Mouse (Mus musculus): ENCODE measurements around the gene Zfp536. TPM values are rescaled to one million over a fixed set of nuclear protein-coding genes. Genes with fewer than 3 reads are reported as not detected.

Zfp536 gene
- polyA plus RNA-seq, 1 experiment from 2014 or later, result 4.9 TPM

DNA sequence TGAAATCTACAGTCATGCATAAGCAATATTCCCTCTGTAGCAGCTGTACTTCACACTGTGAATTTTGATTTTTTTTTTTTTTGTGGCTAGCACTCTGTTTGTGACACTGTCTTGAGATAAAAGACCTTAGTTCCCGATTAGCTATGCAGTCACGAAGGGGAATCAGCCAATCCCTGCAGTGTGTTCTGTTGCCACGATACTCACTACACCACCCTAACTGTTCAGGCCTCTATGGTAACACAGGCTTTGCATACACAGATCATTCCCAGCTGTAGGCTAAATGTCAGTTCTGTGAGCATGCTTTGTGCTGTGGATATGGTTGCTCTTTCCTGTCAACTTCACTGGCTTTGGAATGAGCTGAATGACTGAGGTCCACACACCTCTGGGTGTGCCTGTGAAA lies 325.9 kb downstream of the Zfp536 start:
- Histone ChIP-seq H3K27ac (no peak overlapping the region), H3K36me3 (no peaks in the 10 kb centered on the region), H3K27me3 (no peaks in the 10 kb centered on the region), H3K4me1 (replicated peaks) (no peaks in the 10 kb centered on the region), H3K9ac (no peak overlapping the region), H3K9me3 (replicated peaks) (no peaks in the 10 kb centered on the region), H3K4me2 (no peak overlapping the region), H3K4me3 (no peak overlapping the region)
- no peak for ATAC-seq (replicated peaks; ENCODE audit: insufficient number of reproducible peaks, insufficient read depth, low FRiP score, low read depth)
- WGBS, result 83% methylated on average over 3 of the region's 3 CpGs

DNA sequence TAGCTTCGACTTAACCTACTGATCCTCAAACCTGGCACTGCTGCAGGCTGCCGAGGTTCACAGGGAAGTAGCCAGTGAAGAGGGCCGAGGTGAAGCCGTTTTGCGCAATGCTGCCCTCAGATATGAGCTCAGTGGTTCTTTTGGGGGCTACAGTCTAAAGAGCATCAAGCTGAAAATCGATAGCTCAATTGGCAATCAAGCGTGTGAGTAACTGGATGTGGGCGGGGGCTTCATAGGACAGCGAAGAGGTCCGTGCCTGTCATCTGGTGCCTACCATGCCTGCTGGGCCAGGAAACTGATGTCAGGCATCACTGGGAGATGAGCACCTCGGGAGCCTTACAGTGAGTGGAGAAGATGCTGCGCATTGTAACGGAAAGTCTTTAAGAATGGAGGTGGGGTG lies 333.5 kb downstream of the Zfp536 start:
- WGBS, result 82% methylated on average over 13 of the region's 13 CpGs
- Histone ChIP-seq H3K4me2 (no peak overlapping the region), H3K9ac (no peak overlapping the region), H3K4me1 (replicated peaks) (no peaks in the 10 kb centered on the region), H3K27me3 (no peaks in the 10 kb centered on the region), H3K4me3 (no peak overlapping the region), H3K36me3 (no peaks in the 10 kb centered on the region), H3K27ac (no peak overlapping the region), H3K9me3 (replicated peaks) (no peaks in the 10 kb centered on the region)
- no peak for ATAC-seq (replicated peaks; ENCODE audit: insufficient number of reproducible peaks, insufficient read depth, low FRiP score, low read depth)

GRCm38 (mm10) chr7:37439117-37439844 lies 334.2 kb downstream of the Zfp536 start:
- Histone ChIP-seq H3K9ac (no peak overlapping the region), H3K27ac (no peak overlapping the region), H3K9me3 (replicated peaks) (no peaks in the 10 kb centered on the region), H3K36me3 (no peaks in the 10 kb centered on the region), H3K27me3 (no peaks in the 10 kb centered on the region), H3K4me1 (replicated peaks) (no peaks in the 10 kb centered on the region), H3K4me2 (no peak overlapping the region), H3K4me3 (no peak overlapping the region)
- no peak for ATAC-seq (replicated peaks; ENCODE audit: insufficient number of reproducible peaks, insufficient read depth, low FRiP score, low read depth)
- 72% methylated on average over 16 of the region's 16 CpGs for WGBS

DNA sequence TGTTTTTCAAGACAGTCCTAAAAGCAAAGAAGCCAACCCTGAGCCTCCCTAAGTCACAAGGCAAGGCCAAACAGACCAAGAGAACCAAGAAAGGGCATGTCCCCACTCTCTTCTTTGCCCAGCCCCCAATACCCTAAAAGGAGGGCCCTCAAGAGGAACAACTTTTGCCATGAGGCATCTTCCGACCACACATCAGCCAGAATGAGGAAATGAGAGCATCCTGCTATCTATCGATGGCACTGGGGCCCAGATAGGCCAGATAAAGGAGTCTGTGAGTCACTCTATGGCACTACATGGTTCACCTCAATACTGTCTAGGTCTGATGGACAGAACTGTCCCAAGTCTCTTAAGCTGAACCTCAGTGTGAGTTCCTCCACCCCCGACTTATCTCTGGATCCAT lies 335.6 kb downstream of the Zfp536 start:
- no peaks in the 10 kb centered on the region for H3K9me3 ChIP-seq (replicated peaks)
- H3K36me3 ChIP-seq, result no peaks in the 10 kb centered on the region
- 63% methylated on average over 3 of the region's 3 CpGs for WGBS
- H3K4me2 ChIP-seq, result no peak overlapping the region
- H3K9ac ChIP-seq, result no peak overlapping the region
- H3K4me1 ChIP-seq (replicated peaks), result no peaks in the 10 kb centered on the region
- no peak for ATAC-seq (replicated peaks; ENCODE audit: insufficient number of reproducible peaks, insufficient read depth, low FRiP score, low read depth)
- H3K27ac ChIP-seq, result no peak overlapping the region
- H3K4me3 ChIP-seq, result no peak overlapping the region
- no peaks in the 10 kb centered on the region for H3K27me3 ChIP-seq

DNA sequence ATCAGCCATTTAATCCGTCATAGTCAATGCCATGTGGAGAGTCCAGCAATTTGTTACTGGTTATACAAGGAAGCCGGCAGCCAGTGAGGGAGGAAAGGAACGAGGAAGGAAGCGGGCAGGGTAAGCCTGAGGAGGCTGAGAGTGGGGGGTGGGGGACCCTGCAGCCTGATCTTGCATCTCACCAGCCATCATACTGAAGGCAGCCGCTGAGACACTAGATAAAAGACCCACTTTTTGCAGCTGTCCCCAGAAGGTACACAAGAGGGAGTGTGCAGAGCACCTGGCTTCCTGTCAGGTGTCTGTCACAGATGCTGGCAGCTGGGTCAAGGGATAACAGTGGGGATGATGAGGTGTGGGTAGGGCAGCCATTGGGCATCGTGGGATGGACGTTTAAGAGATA lies 340.3 kb downstream of the Zfp536 start:
- 50% methylated on average over 7 of the region's 7 CpGs for WGBS

DNA sequence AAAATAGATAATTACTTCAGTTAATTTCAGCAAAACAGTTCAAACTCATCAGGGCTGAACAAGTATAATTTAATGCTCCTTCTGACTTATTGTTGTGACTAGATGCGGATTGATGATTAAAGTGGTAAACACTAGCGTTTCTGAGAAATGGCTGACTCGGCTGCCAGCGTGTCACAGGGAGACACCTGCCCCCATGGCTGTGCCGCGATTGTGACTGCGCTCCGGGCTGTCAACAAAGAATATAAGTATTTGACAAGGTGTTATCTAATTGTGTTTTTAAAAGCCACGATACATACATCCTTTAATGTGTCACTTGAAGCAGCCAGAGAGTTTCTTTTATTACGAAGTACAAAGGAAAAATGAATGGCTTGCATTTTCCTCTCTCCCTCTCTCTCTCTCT lies 342.0 kb downstream of the Zfp536 start:
- WGBS, result 69% methylated on average over 10 of the region's 10 CpGs
- no peaks in the 10 kb centered on the region for H3K9me3 ChIP-seq (replicated peaks)

More for the DNA sequence above, 340.3 kb downstream of the Zfp536 start:
- no peak for ATAC-seq (replicated peaks; ENCODE audit: insufficient number of reproducible peaks, insufficient read depth, low FRiP score, low read depth)
- Histone ChIP-seq H3K4me2 (no peak overlapping the region), H3K4me3 (no peak overlapping the region), H3K36me3 (no peaks in the 10 kb centered on the region), H3K4me1 (replicated peaks) (no peaks in the 10 kb centered on the region), H3K27me3 (no peaks in the 10 kb centered on the region), H3K27ac (no peak overlapping the region), H3K9ac (no peak overlapping the region), H3K9me3 (replicated peaks) (no peaks in the 10 kb centered on the region)

DNA sequence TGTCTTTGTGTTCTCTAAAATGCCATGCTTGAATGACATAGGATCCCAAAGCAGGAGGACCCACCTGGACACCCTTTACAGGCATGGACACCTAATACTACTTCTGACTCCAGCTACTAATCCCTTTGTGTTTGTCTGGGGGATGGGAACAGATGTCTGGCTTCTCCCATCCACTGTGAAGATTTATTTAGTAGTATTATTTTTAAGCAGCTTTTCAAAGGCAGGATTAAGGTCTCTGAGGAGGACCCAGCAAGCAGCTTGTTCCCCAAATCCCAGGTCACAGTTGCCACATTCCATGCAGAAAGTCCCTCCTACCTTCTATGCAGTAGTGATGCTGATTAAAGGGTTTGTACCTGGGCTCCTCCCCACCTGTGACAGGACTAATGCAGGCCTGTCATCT lies 347.4 kb downstream of the Zfp536 start:
- ATAC-seq (replicated peaks; ENCODE audit: insufficient number of reproducible peaks, insufficient read depth, low FRiP score, low read depth), result no peak
- Histone ChIP-seq H3K9me3 (replicated peaks) (no peaks in the 10 kb centered on the region), H3K4me2 (no peak overlapping the region), H3K4me1 (replicated peaks) (no peaks in the 10 kb centered on the region), H3K9ac (no peak overlapping the region), H3K27ac (no peak overlapping the region), H3K36me3 (no peaks in the 10 kb centered on the region), H3K4me3 (no peak overlapping the region), H3K27me3 (no peaks in the 10 kb centered on the region)

More for the DNA sequence above, 342.0 kb downstream of the Zfp536 start:
- Histone ChIP-seq H3K4me2 (no peak overlapping the region), H3K27ac (no peak overlapping the region), H3K9ac (no peak overlapping the region), H3K27me3 (no peaks in the 10 kb centered on the region), H3K4me1 (replicated peaks) (no peaks in the 10 kb centered on the region), H3K36me3 (no peaks in the 10 kb centered on the region), H3K4me3 (no peak overlapping the region)
- no peak for ATAC-seq (replicated peaks; ENCODE audit: insufficient number of reproducible peaks, insufficient read depth, low FRiP score, low read depth)

GRCm38 (mm10) chr7:37422966-37423365 lies 350.5 kb downstream of the Zfp536 start:
- Histone ChIP-seq H3K4me2 (no peak overlapping the region), H3K27me3 (no peaks in the 10 kb centered on the region), H3K9me3 (replicated peaks) (no peaks in the 10 kb centered on the region), H3K27ac (no peak overlapping the region), H3K4me1 (replicated peaks) (no peaks in the 10 kb centered on the region), H3K36me3 (no peaks in the 10 kb centered on the region), H3K9ac (no peak overlapping the region), H3K4me3 (no peak overlapping the region)
- WGBS, result 60% methylated on average over 2 of the region's 2 CpGs
- ATAC-seq (replicated peaks; ENCODE audit: insufficient number of reproducible peaks, insufficient read depth, low FRiP score, low read depth), result no peak

Other genes with a start within 250 kb of the Zfp536 start
- gene Uri1, start 249.9 kb upstream of the Zfp536 start, polyA plus RNA-seq (2015; fragmentation: Nextera tagmentation; extraction: Ambion mirVana), result 27.5 and 30.8 TPM in 2 replicates

All from heart, embryonic 15.5 days (tissue).